Mouse (Mus musculus) induced T-regulatory cell, adult 2 months (primary cell): ENCODE measurements around the gene Mia2.
"Not testable (repeated sequence)": the region's sequence is repeated elsewhere in the genome, so short reads cannot be mapped to it uniquely, and the experiment has no call there.

Experiments used
- DNase-seq: peaks from one replicate; pipeline ENCODE4 v3.0.0-alpha.2; 2012; ENCODE audit warnings: low read depth

Gene Mia2

GRCm38 (mm10) chr12:59095104-59096025, at the start of gene Mia2:
TSS of gene Mia2 (plus strand) at chr12:59095799.
- no peak for DNase-seq

- no peak for DNase-seq
Observed at GRCm38 (mm10) chr12:59052470-59052869, 43.1 kb upstream of the Mia2 start.

GRCm38 (mm10) chr12:59053166-59053565, 42.4 kb upstream of the Mia2 start:
- no peak for DNase-seq

- no peak for DNase-seq
Observed at GRCm38 (mm10) chr12:59053976-59054375, 41.6 kb upstream of the Mia2 start.

GRCm38 (mm10) chr12:59055196-59055850, 40.3 kb upstream of the Mia2 start:
- DNase-seq: peak; percentile 73

- DNase-seq: no peak
Observed at GRCm38 (mm10) chr12:59056222-59056621, 39.4 kb upstream of the Mia2 start.

- DNase-seq: not testable (repeated sequence)
Observed at GRCm38 (mm10) chr12:59058242-59058641, 37.4 kb upstream of the Mia2 start.

GRCm38 (mm10) chr12:59060322-59060721, 35.3 kb upstream of the Mia2 start:
- no peak for DNase-seq

GRCm38 (mm10) chr12:59060993-59061595, 34.5 kb upstream of the Mia2 start, which contains the start of gene Trappc6b:
TSS of gene Trappc6b (minus strand) at chr12:59061472.
- peak; percentile 86 for DNase-seq

- DNase-seq: no peak
Observed at GRCm38 (mm10) chr12:59064837-59065236, 30.8 kb upstream of the Mia2 start.

GRCm38 (mm10) chr12:59065776-59066175, 29.8 kb upstream of the Mia2 start:
- no peak for DNase-seq

GRCm38 (mm10) chr12:59066448-59067077, 29.0 kb upstream of the Mia2 start, which contains the start of gene Pnn:
TSS of gene Pnn (plus strand) at chr12:59066884.
- peak; percentile 98 for DNase-seq

- DNase-seq: no peak
Observed at GRCm38 (mm10) chr12:59067095-59067494, 28.5 kb upstream of the Mia2 start.

- no peak for DNase-seq
Observed at GRCm38 (mm10) chr12:59068791-59069190, 26.8 kb upstream of the Mia2 start.

- DNase-seq: no peak
Observed at GRCm38 (mm10) chr12:59072286-59072685, 23.3 kb upstream of the Mia2 start.

GRCm38 (mm10) chr12:59074052-59074451, 21.5 kb upstream of the Mia2 start:
- no peak for DNase-seq

- DNase-seq: no peak
Observed at GRCm38 (mm10) chr12:59076996-59077395, 18.6 kb upstream of the Mia2 start.

GRCm38 (mm10) chr12:59077883-59078282, 17.7 kb upstream of the Mia2 start:
- DNase-seq: no peak

GRCm38 (mm10) chr12:59080461-59080860, 15.1 kb upstream of the Mia2 start:
- no peak for DNase-seq

GRCm38 (mm10) chr12:59084446-59084845, 11.2 kb upstream of the Mia2 start:
- DNase-seq: no peak

- DNase-seq: no peak
Observed at GRCm38 (mm10) chr12:59086171-59086570, 9.4 kb upstream of the Mia2 start.

- no peak for DNase-seq
Observed at GRCm38 (mm10) chr12:59093543-59093942, 2.1 kb upstream of the Mia2 start.
